Mouse (Mus musculus) stomach, embryonic 14.5 days (tissue): ENCODE data around the gene Rtn2. TPM values are rescaled to one million over a fixed set of nuclear protein-coding genes. Genes with fewer than 3 reads are reported as not detected.
A peak's percentile ranks its signal among the peaks of the same experiment; 100 is the strongest.

Experiments used
- ATAC-seq: fragments of 200-750 bp; cut with Nextera tagmentation; 2 replicates; pipeline ENCODE4 v1.8.0; 2017; ENCODE audit warnings: low read depth, moderate TSS enrichment; ENCODE audit not compliant: insufficient number of reproducible peaks, insufficient read depth, low FRiP score
- H3K27ac ChIP-seq: fragments of 300-500 bp; sonication (generic); 2 replicates; pipeline ENCODE4 v1.5.1; 2014; ENCODE audit warnings: mild to moderate bottlenecking, low read length, moderate library complexity, mixed read lengths
- H3K27me3 ChIP-seq: fragments of 300-500 bp; sonication (generic); 2 replicates; pipeline ENCODE4 v1.6.1; 2014; ENCODE audit warnings: low read length, control low read depth, mixed read lengths; ENCODE audit not compliant: control insufficient read depth, insufficient read depth
- H3K36me3 ChIP-seq: fragments of 300-500 bp; sonication (generic); 2 replicates; pipeline ENCODE4 v1.6.1; 2014; ENCODE audit warnings: mild to moderate bottlenecking, control low read depth, low read length, moderate library complexity, mixed read lengths; ENCODE audit not compliant: control insufficient read depth, insufficient read depth
- H3K4me1 ChIP-seq: fragments of 300-500 bp; sonication (generic); 2 replicates; pipeline ENCODE4 v1.6.1; 2014; ENCODE audit warnings: low read length, control low read depth, mixed read lengths; ENCODE audit not compliant: control insufficient read depth, insufficient read depth
- H3K4me2 ChIP-seq: fragments of 300-500 bp; sonication (generic); replicated peaks from 2 replicates; pipeline ENCODE4 v1.6.1; 2014; ENCODE audit warnings: low read depth, low read length, control low read depth
- H3K4me3 ChIP-seq: fragments of 300-500 bp; sonication (generic); 2 replicates; pipeline ENCODE4 v1.5.1; 2014; ENCODE audit warnings: low read depth, low read length, control low read depth
- H3K9ac ChIP-seq: fragments of 300-500 bp; sonication (generic); replicated peaks from 2 replicates; pipeline ENCODE4 v1.6.1; 2014; ENCODE audit warnings: low read depth, mild to moderate bottlenecking, control low read depth, low read length, moderate library complexity, mixed read lengths
- H3K9me3 ChIP-seq: fragments of 300-500 bp; sonication (generic); 2 replicates; pipeline ENCODE4 v1.6.1; 2016; ENCODE audit warnings: low read depth, low read length, control low read depth; ENCODE audit not compliant: control insufficient read depth
- WGBS: fragments of 180-500 bp; shearing (Covaris S2); extraction: QIAGEN DNeasy Blood & Tissue Kit; methylation state at CpG from one replicate; pipeline ENCODE4 v1.1.7; 2014; 5-methylcytosine and 5-hydroxymethylcytosine counted together
- polyA plus RNA-seq: library from polyadenylated mRNA; unstranded; fragments of >200 nt; fragmentation: Nextera tagmentation; extraction: Ambion mirVana; gene quantifications from 2 replicates; pipeline ENCODE4 v1.2.1, GENCODE M21; 2014

Gene Rtn2
- polyA plus RNA-seq, 1 experiment from 2014 or later, result 13.9 TPM

DNA sequence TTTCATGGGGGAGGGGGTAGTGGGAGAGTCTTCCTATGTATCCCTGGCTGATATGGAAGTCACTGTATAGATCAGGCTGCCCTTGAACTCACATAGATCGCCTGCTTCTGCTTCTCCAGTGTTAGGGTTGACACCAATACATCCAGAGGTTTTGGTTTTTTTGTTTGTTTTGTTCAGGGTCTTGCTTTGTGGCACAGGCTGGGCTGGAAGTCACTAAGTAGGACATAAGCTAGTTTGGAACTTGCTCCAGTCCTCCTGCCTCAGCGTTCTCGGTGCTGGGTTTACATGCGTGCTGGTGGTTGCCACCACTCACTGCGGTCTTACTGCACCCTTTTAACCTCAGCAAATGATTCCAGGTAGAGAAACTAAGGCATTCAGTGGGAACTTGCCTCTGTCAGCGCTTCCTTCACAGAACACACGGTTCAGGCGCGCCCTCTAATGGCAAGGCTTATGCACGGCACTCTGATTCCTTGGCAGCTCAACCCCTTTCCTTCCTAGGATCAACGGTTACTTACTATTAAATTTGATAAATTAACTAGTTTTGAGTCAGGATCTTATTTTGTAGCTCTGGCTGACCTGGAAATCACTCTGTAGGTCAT lies 60.9 kb downstream of the Rtn2 start:
- Histone ChIP-seq H3K4me1 (peaks cover 25% of the 10 kb centered on the region), H3K27me3 (no peaks in the 10 kb centered on the region), H3K9ac (no peak overlapping the region), H3K4me3 (no peak overlapping the region), H3K4me2 (no peak overlapping the region; the same call in 1 of the 2 replicates), H3K27ac (no peak overlapping the region), H3K9me3 (no peaks in the 10 kb centered on the region), H3K36me3 (peaks cover 4% of the 10 kb centered on the region; the same call in 1 of the 2 replicates)
- no peak for ATAC-seq
- WGBS, result under 1% methylated on average over 11 of the region's 11 CpGs

DNA sequence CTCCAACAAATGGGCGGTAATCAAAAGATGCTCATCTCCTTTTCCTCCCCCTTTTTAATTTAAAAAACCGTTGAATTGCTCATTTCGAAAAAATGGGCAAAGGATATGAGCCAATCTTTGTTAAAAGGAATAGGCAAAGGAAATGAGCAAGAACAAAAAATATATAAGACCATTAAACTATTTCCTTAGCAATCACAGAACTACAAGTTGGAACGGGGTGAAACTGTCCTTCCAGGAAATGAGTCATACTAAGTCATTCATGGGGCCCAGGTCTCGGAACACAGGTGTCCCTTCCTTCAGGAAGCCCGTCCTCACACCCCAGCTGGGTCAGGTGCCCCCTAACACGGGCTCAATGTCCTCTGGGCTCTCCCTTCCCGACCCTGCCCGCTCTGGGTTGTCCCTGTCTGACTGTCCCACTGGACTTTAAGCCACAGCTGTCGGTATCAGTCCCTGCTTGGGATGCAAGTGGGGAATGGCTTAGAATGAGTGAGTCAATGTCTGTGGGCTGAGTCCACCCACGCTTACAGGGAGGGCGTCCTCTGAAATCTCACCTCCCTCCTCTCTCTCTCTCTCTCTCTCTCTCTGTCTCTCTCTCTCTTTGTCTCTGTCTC lies 61.9 kb downstream of the Rtn2 start, which contains the start of gene Ercc1:
TSS of gene Ercc1 (plus strand) at position 542 of the 611 bp plus-strand sequence.
- H3K4me2 ChIP-seq, result peak within 1 kb of the TSS; percentile 82
- peak within 1 kb of the TSS; percentile 47 for H3K4me3 ChIP-seq
- ATAC-seq, result no peak
- peaks cover 11% of the 10 kb centered on the region; the same call in 1 of the 2 replicates for H3K36me3 ChIP-seq
- no peaks in the 10 kb centered on the region for H3K27me3 ChIP-seq
- H3K4me1 ChIP-seq, result peaks cover 25% of the 10 kb centered on the region
- peak within 1 kb of the TSS; percentile 34 for H3K9ac ChIP-seq
- no peaks in the 10 kb centered on the region for H3K9me3 ChIP-seq
- peak within 1 kb of the TSS; percentile 62; the same call in 1 of the 2 replicates for H3K27ac ChIP-seq
- 27% methylated on average over 12 of the region's 12 CpGs for WGBS

DNA sequence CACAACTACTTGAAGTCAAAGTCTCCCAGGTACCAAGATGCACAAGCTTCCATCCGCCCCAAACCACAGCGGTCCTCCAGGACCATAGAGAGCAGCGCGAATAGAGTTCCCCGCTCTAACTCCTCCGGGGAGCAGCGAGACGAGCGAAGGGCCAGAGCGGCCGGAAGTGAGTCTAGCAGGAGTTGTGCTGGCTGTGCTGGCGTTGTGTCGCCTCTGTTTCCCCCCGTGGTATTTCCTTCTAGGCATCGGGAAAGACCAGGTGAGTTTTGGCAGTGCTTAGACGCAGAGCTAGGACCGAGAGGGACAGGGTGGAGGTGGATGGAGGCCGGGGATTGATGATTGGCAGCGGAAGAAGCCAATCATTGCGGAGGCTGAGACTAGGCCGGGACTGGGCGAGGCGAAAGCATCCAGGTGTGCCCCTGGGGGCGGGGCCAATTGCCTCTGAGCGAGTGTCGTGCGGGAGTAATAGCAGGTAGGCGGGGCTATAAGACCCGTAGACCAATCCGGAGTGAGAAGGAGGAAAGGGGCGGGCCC lies 62.6 kb downstream of the Rtn2 start:
- WGBS, result under 1% methylated on average over 31 of the region's 31 CpGs

More for the DNA sequence above, 62.6 kb downstream of the Rtn2 start:
- peak overlapping the region; percentile 82 for H3K4me2 ChIP-seq
- peak; percentile 94 for ATAC-seq
- peak overlapping the region; percentile 34 for H3K9ac ChIP-seq
- H3K27ac ChIP-seq, result peak overlapping the region; percentile 62; the same call in 1 of the 2 replicates
- H3K4me3 ChIP-seq, result peak overlapping the region; percentile 47
- no peaks in the 10 kb centered on the region for H3K9me3 ChIP-seq
- H3K4me1 ChIP-seq, result peaks cover 25% of the 10 kb centered on the region
- no peaks in the 10 kb centered on the region for H3K27me3 ChIP-seq
- H3K36me3 ChIP-seq, result peaks cover 11% of the 10 kb centered on the region; the same call in 1 of the 2 replicates

Other genes starting within 250 kb of the Rtn2 start
- gene Rsph6a, start 227.9 kb upstream of the Rtn2 start, polyA plus RNA-seq, result not detected in 2 replicates
- gene Dmwd, start 206.4 kb upstream of the Rtn2 start, polyA plus RNA-seq, result 14.3 and 16.8 TPM in 2 replicates
- 70.9 and 72.0 TPM in 2 replicates for gene Dmpk, start 198.8 kb upstream of the Rtn2 start, polyA plus RNA-seq
- gene Six5, start 188.0 kb upstream of the Rtn2 start, polyA plus RNA-seq, result 17.4 and 18.6 TPM in 2 replicates
- gene Gm4969, start 164.3 kb upstream of the Rtn2 start, polyA plus RNA-seq, result 4.6 and 5.7 TPM in 2 replicates
- 9.1 and 9.5 TPM in 2 replicates for gene Fbxo46, start 162.8 kb upstream of the Rtn2 start, polyA plus RNA-seq
- 10.9 and 11.3 TPM in 2 replicates for gene Qpctl, start 133.3 kb upstream of the Rtn2 start, polyA plus RNA-seq
- gene Snrpd2, start 132.9 kb upstream of the Rtn2 start, polyA plus RNA-seq, result 143 and 161 TPM in 2 replicates
- 1.1 and 1.9 TPM in 2 replicates for gene Gipr, start 116.5 kb upstream of the Rtn2 start, polyA plus RNA-seq
- gene Eml2, start 106.2 kb upstream of the Rtn2 start, polyA plus RNA-seq, result 4.1 and 4.8 TPM in 2 replicates
- 1.4 and 2.0 TPM in 2 replicates for gene Gpr4, start 70.1 kb upstream of the Rtn2 start, polyA plus RNA-seq
- gene Opa3, start 54.3 kb upstream of the Rtn2 start, polyA plus RNA-seq, result 37.1 and 42.9 TPM in 2 replicates
- 48.1 and 64.9 TPM in 2 replicates for gene Vasp, start 10.8 kb upstream of the Rtn2 start, polyA plus RNA-seq
- 0.15 TPM in 1 of 2 replicates, not detected in the other for gene Ppm1n, start 2.6 kb upstream of the Rtn2 start, polyA plus RNA-seq
- 0.07 TPM in 1 of 2 replicates, not detected in the other for gene Fosb, start 27.4 kb downstream of the Rtn2 start, polyA plus RNA-seq
- 86.0 and 92.8 TPM in 2 replicates for gene Ercc1, start 62.2 kb downstream of the Rtn2 start, polyA plus RNA-seq
- 20.5 and 23.9 TPM in 2 replicates for gene Cd3eap, start 76.9 kb downstream of the Rtn2 start, polyA plus RNA-seq
- gene Ppp1r13l, start 77.1 kb downstream of the Rtn2 start, polyA plus RNA-seq, result 9.6 and 10.0 TPM in 2 replicates
- 8.8 and 10.3 TPM in 2 replicates for gene Ercc2, start 99.4 kb downstream of the Rtn2 start, polyA plus RNA-seq
- gene Klc3, start 121.5 kb downstream of the Rtn2 start, polyA plus RNA-seq, result 6.0 and 8.9 TPM in 2 replicates
- 1.7 and 3.2 TPM in 2 replicates for gene Ckm, start 122.2 kb downstream of the Rtn2 start, polyA plus RNA-seq
- gene Mark4, start 176.2 kb downstream of the Rtn2 start, polyA plus RNA-seq, result 8.6 and 9.7 TPM in 2 replicates
- 0.55 and 1.2 TPM in 2 replicates for gene Exoc3l2, start 180.7 kb downstream of the Rtn2 start, polyA plus RNA-seq
- gene Bloc1s3, start 225.7 kb downstream of the Rtn2 start, polyA plus RNA-seq, result 0.74 and 1.3 TPM in 2 replicates
- gene Trappc6a, start 225.8 kb downstream of the Rtn2 start, polyA plus RNA-seq, result 83.4 and 89.0 TPM in 2 replicates
- gene Nkpd1, start 235.2 kb downstream of the Rtn2 start, polyA plus RNA-seq, result not detected in 2 replicates